Mouse (Mus musculus): ENCODE results near the gene Tmem117. TPM values are rescaled to one million over a fixed set of nuclear protein-coding genes. Genes with fewer than 3 reads are reported as not detected.

Gene Tmem117
- polyA plus RNA-seq, 1 experiment, result 9.1 TPM

- 83% methylated on average over 5 of the region's 5 CpGs for WGBS
- no peaks in the 10 kb centered on the region; the same call in 1 of the 2 replicates for H3K4me1 ChIP-seq (ENCODE audit: control insufficient read depth, insufficient read depth, low read length)
- no peak overlapping the region for H3K27ac ChIP-seq (ENCODE audit: insufficient read depth, low read length)
- H3K27me3 ChIP-seq (ENCODE audit: control insufficient read depth, insufficient read depth, low read length), result no peaks in the 10 kb centered on the region
- DNase-seq, result no peak
- no peak for TF ChIP-seq POLR2A (IDR thresholded peaks at IDR 0.05; ENCODE audit: borderline replicate concordance, insufficient read depth, low read length)
- TF ChIP-seq CTCF (IDR thresholded peaks at IDR 0.05; ENCODE audit: borderline replicate concordance, insufficient read depth, low read depth, low read length), result no peak
- H3K4me3 ChIP-seq (replicated peaks; ENCODE audit: insufficient read depth, low read depth, low read length), result no peak overlapping the region
These were observed 299.0 kb downstream of the Tmem117 start for GRCm38 (mm10) chr15:94927986-94928385.

- no peaks in the 10 kb centered on the region for H3K27me3 ChIP-seq (ENCODE audit: control insufficient read depth, insufficient read depth, low read length)
- no peaks in the 10 kb centered on the region; the same call in 1 of the 2 replicates for H3K4me1 ChIP-seq (ENCODE audit: control insufficient read depth, insufficient read depth, low read length)
- TF ChIP-seq CTCF (IDR thresholded peaks at IDR 0.05; ENCODE audit: borderline replicate concordance, insufficient read depth, low read depth, low read length), result no peak
- no peak for TF ChIP-seq POLR2A (IDR thresholded peaks at IDR 0.05; ENCODE audit: borderline replicate concordance, insufficient read depth, low read length)
- H3K4me3 ChIP-seq (replicated peaks; ENCODE audit: insufficient read depth, low read depth, low read length), result no peak overlapping the region
- H3K27ac ChIP-seq (ENCODE audit: insufficient read depth, low read length), result no peak overlapping the region
- DNase-seq, result no peak
- 68% methylated on average over 3 of the region's 3 CpGs for WGBS
These were observed 301.7 kb downstream of the Tmem117 start for GRCm38 (mm10) chr15:94930743-94931142.

GRCm38 (mm10) chr15:94933044-94933443 is 304.0 kb downstream of the Tmem117 start:
- Histone ChIP-seq H3K27me3 (ENCODE audit: control insufficient read depth, insufficient read depth, low read length) (no peaks in the 10 kb centered on the region), H3K27ac (ENCODE audit: insufficient read depth, low read length) (no peak overlapping the region), H3K4me3 (replicated peaks; ENCODE audit: insufficient read depth, low read depth, low read length) (no peak overlapping the region), H3K4me1 (ENCODE audit: control insufficient read depth, insufficient read depth, low read length) (no peaks in the 10 kb centered on the region; the same call in 1 of the 2 replicates)
- no peak for TF ChIP-seq CTCF (IDR thresholded peaks at IDR 0.05; ENCODE audit: borderline replicate concordance, insufficient read depth, low read depth, low read length)
- TF ChIP-seq POLR2A (IDR thresholded peaks at IDR 0.05; ENCODE audit: borderline replicate concordance, insufficient read depth, low read length), result no peak
- WGBS, result 62% methylated on average over 4 of the region's 4 CpGs
- DNase-seq, result no peak

- Histone ChIP-seq H3K4me1 (ENCODE audit: control insufficient read depth, insufficient read depth, low read length) (no peaks in the 10 kb centered on the region; the same call in 1 of the 2 replicates), H3K27ac (ENCODE audit: insufficient read depth, low read length) (no peak overlapping the region), H3K4me3 (replicated peaks; ENCODE audit: insufficient read depth, low read depth, low read length) (no peak overlapping the region), H3K27me3 (ENCODE audit: control insufficient read depth, insufficient read depth, low read length) (no peaks in the 10 kb centered on the region)
- WGBS, result 83% methylated on average over 3 of the region's 3 CpGs
- TF ChIP-seq POLR2A (IDR thresholded peaks at IDR 0.05; ENCODE audit: borderline replicate concordance, insufficient read depth, low read length), result no peak
- TF ChIP-seq CTCF (IDR thresholded peaks at IDR 0.05; ENCODE audit: borderline replicate concordance, insufficient read depth, low read depth, low read length), result no peak
- DNase-seq, result peak in 1 of 2 experiments; percentile 11
These were observed 304.4 kb downstream of the Tmem117 start for GRCm38 (mm10) chr15:94933480-94933879.

GRCm38 (mm10) chr15:94941954-94942353 is 312.9 kb downstream of the Tmem117 start:
- Histone ChIP-seq H3K4me3 (replicated peaks; ENCODE audit: insufficient read depth, low read depth, low read length) (no peak overlapping the region), H3K27ac (ENCODE audit: insufficient read depth, low read length) (no peak overlapping the region), H3K27me3 (ENCODE audit: control insufficient read depth, insufficient read depth, low read length) (no peaks in the 10 kb centered on the region), H3K4me1 (ENCODE audit: control insufficient read depth, insufficient read depth, low read length) (no peaks in the 10 kb centered on the region)
- TF ChIP-seq POLR2A (IDR thresholded peaks at IDR 0.05; ENCODE audit: borderline replicate concordance, insufficient read depth, low read length) (no peak), CTCF (IDR thresholded peaks at IDR 0.05; ENCODE audit: borderline replicate concordance, insufficient read depth, low read depth, low read length) (no peak)
- DNase-seq, result no peak
- WGBS, result 97% methylated on average over 3 of the region's 3 CpGs

GRCm38 (mm10) chr15:94942465-94942864 is 313.4 kb downstream of the Tmem117 start:
- TF ChIP-seq CTCF (IDR thresholded peaks at IDR 0.05; ENCODE audit: borderline replicate concordance, insufficient read depth, low read depth, low read length), result no peak
- TF ChIP-seq POLR2A (IDR thresholded peaks at IDR 0.05; ENCODE audit: borderline replicate concordance, insufficient read depth, low read length), result no peak
- no peaks in the 10 kb centered on the region for H3K27me3 ChIP-seq (ENCODE audit: control insufficient read depth, insufficient read depth, low read length)
- no peak for DNase-seq
- H3K4me1 ChIP-seq (ENCODE audit: control insufficient read depth, insufficient read depth, low read length), result no peaks in the 10 kb centered on the region
- H3K27ac ChIP-seq (ENCODE audit: insufficient read depth, low read length), result no peak overlapping the region
- WGBS, result 74% methylated on average over 1 of the region's 1 CpGs
- H3K4me3 ChIP-seq (replicated peaks; ENCODE audit: insufficient read depth, low read depth, low read length), result no peak overlapping the region

GRCm38 (mm10) chr15:94943891-94944290 is 314.9 kb downstream of the Tmem117 start:
- 83% methylated on average over 5 of the region's 5 CpGs for WGBS
- Histone ChIP-seq H3K4me1 (ENCODE audit: control insufficient read depth, insufficient read depth, low read length) (no peaks in the 10 kb centered on the region), H3K27me3 (ENCODE audit: control insufficient read depth, insufficient read depth, low read length) (no peaks in the 10 kb centered on the region), H3K27ac (ENCODE audit: insufficient read depth, low read length) (no peak overlapping the region), H3K4me3 (replicated peaks; ENCODE audit: insufficient read depth, low read depth, low read length) (no peak overlapping the region)
- TF ChIP-seq POLR2A (IDR thresholded peaks at IDR 0.05; ENCODE audit: borderline replicate concordance, insufficient read depth, low read length) (no peak), CTCF (IDR thresholded peaks at IDR 0.05; ENCODE audit: borderline replicate concordance, insufficient read depth, low read depth, low read length) (no peak)
- DNase-seq, result no peak

- no peaks in the 10 kb centered on the region for H3K4me1 ChIP-seq (ENCODE audit: control insufficient read depth, insufficient read depth, low read length)
- TF ChIP-seq CTCF (IDR thresholded peaks at IDR 0.05; ENCODE audit: borderline replicate concordance, insufficient read depth, low read depth, low read length) (no peak), POLR2A (IDR thresholded peaks at IDR 0.05; ENCODE audit: borderline replicate concordance, insufficient read depth, low read length) (no peak)
- 86% methylated on average over 7 of the region's 7 CpGs for WGBS
- H3K27ac ChIP-seq (ENCODE audit: insufficient read depth, low read length), result no peak overlapping the region
- DNase-seq, result no peak
- H3K4me3 ChIP-seq (replicated peaks; ENCODE audit: insufficient read depth, low read depth, low read length), result no peak overlapping the region
- H3K27me3 ChIP-seq (ENCODE audit: control insufficient read depth, insufficient read depth, low read length), result no peaks in the 10 kb centered on the region
These were observed 322.5 kb downstream of the Tmem117 start for GRCm38 (mm10) chr15:94951382-94952048.

All from cerebellum, adult 2 months (tissue).